In the genomic region with DNA sequence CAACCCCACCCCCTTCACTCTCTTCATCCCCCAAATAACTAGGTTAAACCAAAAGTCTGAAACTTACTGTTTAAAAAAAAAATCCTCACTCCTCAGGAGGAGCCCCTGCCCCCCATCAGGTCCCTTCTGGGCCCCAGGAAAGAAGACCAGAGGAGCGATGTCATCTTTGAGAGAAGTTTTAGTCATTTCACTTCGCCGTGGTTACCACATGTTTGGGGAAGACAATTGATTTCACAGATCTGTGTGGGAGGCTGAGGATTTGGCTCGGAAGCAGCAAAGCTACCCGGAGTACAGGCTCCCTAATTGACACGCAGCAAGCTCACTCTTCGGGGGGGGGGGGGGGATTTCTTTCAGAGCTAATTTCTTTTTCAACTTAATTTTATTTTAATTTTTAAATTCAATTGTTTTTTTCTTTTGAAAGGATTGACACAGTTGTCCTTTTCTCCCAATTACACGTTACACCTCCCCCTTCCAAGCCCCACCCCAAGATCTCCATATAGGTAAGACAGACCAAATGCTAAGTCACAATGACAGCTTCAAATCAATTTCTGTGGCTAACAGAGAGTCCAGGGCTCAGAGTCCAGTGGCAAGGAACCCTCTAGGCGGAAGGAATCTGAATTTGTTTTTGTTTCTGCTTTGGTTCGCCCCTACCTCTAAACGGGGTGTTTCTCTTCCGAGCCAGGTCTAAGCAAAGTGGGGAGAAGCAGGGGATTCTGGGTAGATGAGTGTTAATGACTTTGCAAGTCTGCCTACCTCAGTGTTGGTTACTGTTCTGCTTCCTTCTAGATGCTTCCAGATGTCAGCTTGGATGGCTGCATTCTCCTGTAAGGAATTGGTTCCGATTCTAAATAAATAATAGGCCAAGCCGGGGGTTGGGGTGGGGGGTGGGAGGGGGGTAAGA, we compare ENCODE assay signal across 8 mouse cellular contexts.
A peak's percentile ranks its signal among the peaks of the same experiment; 100 is the strongest.
DNase-seq lines count a peak whose midpoint lies in the region; ATAC-seq and TF ChIP-seq lines count a peak whose summit lies in the region.

No protein-coding gene starts in this region.

- peak overlapping the region; percentile 6; the same call in 1 of the 2 replicates for H3K4me3 ChIP-seq in kidney, postnatal 0 days (replicated peaks; ENCODE audit: low read depth, low read length)

- peaks cover 10% of the 10 kb centered on the region; the same call in 1 of the 2 replicates for H3K4me1 ChIP-seq in kidney, postnatal 0 days (replicated peaks; ENCODE audit: insufficient read depth, low read length)

- H3K27me3 ChIP-seq in kidney, postnatal 0 days (ENCODE audit: insufficient read depth, low read length), result no peaks in the 10 kb centered on the region
- H3K27me3 ChIP-seq in splenic B cell, adult 2 months (ENCODE audit: control insufficient read depth, insufficient read depth, low read length, poor library complexity, severe bottlenecking), result no peaks in the 10 kb centered on the region

- H3K27ac ChIP-seq in kidney, postnatal 0 days, result no peak overlapping the region

- ATAC-seq in kidney, postnatal 0 days (replicated peaks; ENCODE audit: low FRiP score, low read depth), result no peak

- intact Hi-C loops in left cerebral cortex, postnatal 4 days (cut with DNase I), result no loop called here

- no peak for TF ChIP-seq CTCF in kidney, postnatal 0 days (IDR thresholded peaks at IDR 0.05; ENCODE audit: low read depth)
- no peak for TF ChIP-seq CTCF in brain, embryonic 14.5 days (IDR thresholded peaks at IDR 0.05; ENCODE audit: borderline replicate concordance, extremely low read depth, insufficient read depth, insufficient read length)

- DNase-seq in kidney, postnatal 0 days (ENCODE audit: low spot score), result no peak
- DNase-seq in kidney, adult 18-20 months, result no peak
- peak; percentile 63 for DNase-seq in brain, embryonic 14.5 days (ENCODE audit: low read depth)
- DNase-seq in heart, postnatal 4 days, result peak; percentile 19
- peak; percentile 44 for DNase-seq in lung, postnatal 36 days
- peak; percentile 82 for DNase-seq in splenic B cell, adult 2 months (ENCODE audit: low read depth, low spot score)
- DNase-seq in cerebellum, adult 9-10 months, result no peak
- no peak for DNase-seq in left cerebral cortex, postnatal 4 days

- no peaks in the 10 kb centered on the region for H3K36me3 ChIP-seq in kidney, postnatal 0 days (ENCODE audit: insufficient read depth, low read length)
- H3K36me3 ChIP-seq in splenic B cell, adult 2 months (ENCODE audit: control insufficient read depth, insufficient read depth, low read length, poor library complexity, severe bottlenecking), result no peaks in the 10 kb centered on the region

- TF ChIP-seq POLR2A in brain, embryonic 14.5 days (IDR thresholded peaks at IDR 0.05; ENCODE audit: borderline replicate concordance, extremely low read depth, insufficient read depth, insufficient read length, poor library complexity, severe bottlenecking), result no peak

- WGBS in kidney, postnatal 0 days, result 17% methylated on average over 14 of the region's 14 CpGs

- no peak overlapping the region for H3K9ac ChIP-seq in kidney, postnatal 0 days (ENCODE audit: low read depth, low read length)

- no peaks in the 10 kb centered on the region for H3K9me3 ChIP-seq in kidney, postnatal 0 days (replicated peaks; ENCODE audit: low read length)

- peak overlapping the region; percentile 44 for H3K4me2 ChIP-seq in kidney, postnatal 0 days (ENCODE audit: low read length)

Comparison
In these comparisons a context has a peak if more than half of its experiments do, and no peak if none do; other contexts are left out.
1. DNase-seq: peak in brain, embryonic 14.5 days (single experiment), heart, postnatal 4 days (single experiment), lung, postnatal 36 days (single experiment) and splenic B cell, adult 2 months (single experiment); none in kidney, postnatal 0 days (single experiment), kidney, adult 18-20 months (single experiment), cerebellum, adult 9-10 months (single experiment) and left cerebral cortex, postnatal 4 days (single experiment).